28 mouse cellular contexts compared by ENCODE assay signal in the genomic region with DNA sequence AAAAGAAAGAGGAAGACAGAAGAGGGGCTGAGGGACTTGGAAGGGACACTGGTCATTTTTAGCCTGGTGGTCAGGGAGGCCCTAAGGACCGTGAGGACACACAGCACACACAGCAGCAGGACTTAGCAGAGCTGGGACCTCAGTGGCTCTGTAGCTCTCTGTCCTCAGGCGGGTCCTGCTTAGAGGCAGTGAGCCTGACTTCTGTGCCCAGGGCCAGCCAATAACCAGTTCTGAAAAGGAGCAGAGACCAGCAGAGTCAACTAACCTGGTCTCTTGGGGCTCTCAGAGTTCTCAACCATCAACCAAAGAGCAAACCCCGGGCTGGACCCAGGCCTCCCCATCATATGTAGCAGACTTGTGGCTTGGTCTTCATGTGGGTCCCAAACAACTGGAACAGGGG. TPM values are rescaled to one million over a fixed set of nuclear protein-coding genes. Genes with fewer than 3 reads are reported as not detected.
"Had no signal": no experiment of that assay in that cellular context is flagged by ENCODE, and none has a peak within 500 bp of the region (broad histone marks: within the 10 kb centered on the region; RNA-seq: fewer than 3 reads in every experiment).

No protein-coding gene starts in this region.

- H3K27ac ChIP-seq: intestine, embryonic 15.5 days; kidney, embryonic 15.5 days; limb, embryonic 12.5 days; limb, embryonic 15.5 days; liver, embryonic 14.5 days; macrophage; neural tube, embryonic 12.5 days; neural tube, embryonic 15.5 days; stomach, postnatal 0 days had no signal

- DNase-seq: kidney, adult 11 months; kidney, adult 8-10 months; kidney, postnatal 10 days; kidney, postnatal 36 days; layer of hippocampus, postnatal 36 days; left cerebral cortex, postnatal 4 days; liver, postnatal 0 days; lung, embryonic 14.5 days; right cerebral cortex, adult 18-20 months; right cerebral cortex, postnatal 14 days; right cerebral cortex, postnatal 4 days; thymus, postnatal 25 days had no signal

- H3K9ac ChIP-seq: intestine, embryonic 15.5 days; kidney, embryonic 15.5 days; limb, embryonic 12.5 days; limb, embryonic 15.5 days; liver, embryonic 14.5 days; liver, postnatal 0 days; lung, embryonic 14.5 days; neural tube, embryonic 12.5 days; neural tube, embryonic 15.5 days had no signal

- ATAC-seq: intestine, embryonic 15.5 days; liver, postnatal 0 days; lung, postnatal 0 days had no signal

- H3K9me3 ChIP-seq: intestine, embryonic 15.5 days; kidney, embryonic 15.5 days; limb, embryonic 12.5 days; limb, embryonic 15.5 days; neural tube, embryonic 12.5 days; neural tube, embryonic 15.5 days had no signal

- H3K27me3 ChIP-seq: intestine, embryonic 15.5 days; kidney, embryonic 15.5 days; limb, embryonic 12.5 days; limb, embryonic 15.5 days; neural tube, embryonic 12.5 days; neural tube, embryonic 15.5 days had no signal

- H3K4me3 ChIP-seq: intestine, embryonic 15.5 days; kidney, embryonic 15.5 days; limb, embryonic 12.5 days; limb, embryonic 15.5 days; neural tube, embryonic 12.5 days; neural tube, embryonic 15.5 days had no signal

- H3K4me2 ChIP-seq: intestine, embryonic 15.5 days; kidney, embryonic 15.5 days; limb, embryonic 12.5 days; limb, embryonic 15.5 days; liver, embryonic 11.5 days; lung, embryonic 14.5 days; neural tube, embryonic 12.5 days; neural tube, embryonic 15.5 days had no signal

- H3K4me1 ChIP-seq: intestine, embryonic 15.5 days; limb, embryonic 12.5 days; limb, embryonic 15.5 days; neural tube, embryonic 12.5 days; neural tube, embryonic 15.5 days had no signal

RNA-seq across cellular contexts. Expression of gene Pla2g1b, which starts 16.8 kb away (rescaled TPM):
- total RNA-seq: layer of hippocampus, adult 8-10 months; layer of hippocampus, postnatal 10 days; layer of hippocampus, postnatal 36 days; left cerebral cortex, adult 8-10 months; left cerebral cortex, postnatal 14 days; left cerebral cortex, postnatal 4 days; megakaryocyte, adult 5-6 weeks had no signal
- polyA plus RNA-seq: limb, embryonic 12.5 days; limb, embryonic 15.5 days; liver, embryonic 14.5 days; liver, postnatal 0 days; macrophage; neural tube, embryonic 12.5 days had no signal

RNA-seq across cellular contexts. Expression of gene Msi1, which starts 19.8 kb away (rescaled TPM):
- total RNA-seq: megakaryocyte, adult 5-6 weeks had no signal
- polyA plus RNA-seq: macrophage had no signal
